Mouse (Mus musculus) kidney, postnatal 14 days (tissue): ENCODE results near the gene Ppp4r4.
"Not testable (repeated sequence)": the region's sequence is repeated elsewhere in the genome, so short reads cannot be mapped to it uniquely, and the experiment has no call there.

Experiments
- DNase-seq: peaks from one replicate; pipeline ENCODE4 v3.0.0; 2022; ENCODE audit warnings: mixed read lengths

The Ppp4r4 gene

DNA sequence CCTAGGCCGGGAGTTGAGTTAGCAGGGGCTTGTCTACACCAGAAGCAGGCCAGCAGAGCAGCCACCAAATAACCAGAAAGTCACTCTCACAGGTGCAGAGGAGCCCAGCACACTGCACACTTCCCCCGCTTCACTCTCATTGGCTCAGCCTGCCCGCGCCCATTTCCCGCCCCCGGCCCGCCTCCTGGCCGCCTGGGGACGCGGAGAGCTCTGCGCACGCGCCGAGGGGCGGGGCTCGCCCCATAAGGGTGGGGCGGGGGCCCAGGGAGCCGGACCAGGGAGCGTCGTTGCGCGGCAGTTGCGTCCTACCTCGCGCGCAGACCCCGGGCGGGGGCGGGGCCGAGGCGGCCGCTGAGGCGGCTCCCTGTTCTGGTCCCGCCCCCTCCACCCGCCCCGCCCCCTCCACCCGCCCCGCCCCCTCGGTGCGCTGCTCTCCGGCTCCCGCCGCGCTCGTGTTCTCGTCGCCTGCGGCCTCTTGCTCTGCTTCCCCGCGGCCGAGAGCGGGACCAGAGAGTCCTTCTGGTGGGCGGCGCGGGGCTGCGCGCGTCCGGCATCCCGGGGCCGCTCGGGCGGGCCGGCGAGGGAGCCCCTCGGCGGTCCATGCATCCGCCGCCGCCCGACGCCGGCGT, at the start of gene Ppp4r4:
TSS of gene Ppp4r4 (plus strand) at position 264 of the 629 bp plus-strand sequence.
- peak; percentile 96 for DNase-seq

GRCm38 (mm10) chr12:103482781-103483180, 49.3 kb upstream of the Ppp4r4 start:
- DNase-seq: no peak

DNA sequence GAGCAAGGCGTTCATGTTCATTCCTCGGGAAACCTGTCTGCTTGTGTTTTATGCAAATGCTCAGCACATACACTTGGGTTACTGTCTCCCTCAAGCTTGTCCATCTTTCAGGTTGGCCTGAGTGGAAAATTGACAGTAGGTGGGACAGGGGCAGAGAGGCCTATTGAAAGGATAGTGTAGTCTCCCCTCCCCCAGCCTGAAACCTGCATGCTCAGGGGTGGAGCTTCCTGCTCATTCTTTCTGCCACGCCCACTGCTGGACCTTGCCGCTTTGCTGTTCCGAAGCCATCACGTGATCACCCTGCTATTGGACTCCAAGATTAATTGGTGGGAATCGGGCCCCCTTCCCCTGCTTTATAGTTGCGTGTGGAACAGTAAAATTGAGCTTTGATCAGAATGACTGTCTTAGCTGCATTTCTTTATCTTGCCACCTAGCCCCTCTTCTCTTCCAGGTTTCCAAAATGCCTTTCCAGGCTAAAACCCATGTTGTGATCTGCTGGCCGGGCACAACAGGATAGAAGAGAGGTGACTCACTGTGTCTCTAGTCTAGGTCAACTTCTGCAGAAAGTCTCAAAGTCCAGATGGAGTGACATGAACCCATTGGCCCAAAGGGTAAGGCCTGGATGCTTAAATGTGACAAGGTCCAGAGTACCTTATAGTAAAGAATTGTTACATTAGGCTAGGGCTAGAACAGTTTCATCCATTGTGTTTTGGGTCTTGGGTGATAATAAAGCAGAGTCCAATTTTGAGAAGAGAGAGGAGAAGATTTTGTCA, 47.7 kb upstream of the Ppp4r4 start:
- not testable (repeated sequence) for DNase-seq

DNA sequence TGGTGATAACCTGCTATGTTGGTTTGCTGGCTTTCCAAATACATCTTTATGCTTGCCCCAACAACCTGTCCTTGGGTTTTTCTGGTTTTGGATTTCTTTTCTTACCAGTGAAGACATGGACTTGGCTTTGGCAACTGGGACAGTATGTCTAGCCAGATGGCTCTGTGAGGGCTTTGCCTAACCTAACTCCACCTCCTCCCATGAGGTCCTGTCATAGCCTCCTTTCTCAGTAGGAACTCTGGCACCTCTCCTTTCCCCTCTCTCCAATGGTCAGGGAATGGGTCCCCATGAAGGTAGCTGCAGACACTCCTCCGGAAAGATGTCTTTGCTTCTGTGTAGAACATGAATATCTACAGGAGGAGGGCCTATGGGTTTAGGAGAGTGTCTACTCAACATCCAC, 45.4 kb upstream of the Ppp4r4 start:
- DNase-seq: no peak

GRCm38 (mm10) chr12:103487276-103487675, 44.8 kb upstream of the Ppp4r4 start:
- no peak for DNase-seq

DNA sequence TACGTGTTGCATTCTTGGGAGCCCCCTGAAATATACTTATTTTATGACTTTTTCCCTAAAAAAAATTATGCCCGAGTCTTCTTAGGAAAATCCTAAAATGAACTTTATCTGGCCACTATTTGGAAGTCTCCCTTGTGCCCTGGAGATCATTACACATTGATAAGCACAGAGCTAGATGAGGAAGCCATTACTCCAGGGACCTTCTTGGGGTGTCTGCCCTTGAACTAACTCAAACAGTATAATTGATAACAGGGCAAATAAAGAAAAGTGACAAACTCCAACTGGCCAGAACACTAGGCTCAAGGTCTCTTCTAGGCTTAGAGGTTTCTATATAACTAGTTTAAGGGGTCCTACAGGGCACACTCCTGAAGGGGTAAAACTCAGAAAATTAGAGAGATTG, 44.3 kb upstream of the Ppp4r4 start:
- DNase-seq: no peak

GRCm38 (mm10) chr12:103491091-103491730, 40.9 kb upstream of the Ppp4r4 start:
- no peak for DNase-seq

DNA sequence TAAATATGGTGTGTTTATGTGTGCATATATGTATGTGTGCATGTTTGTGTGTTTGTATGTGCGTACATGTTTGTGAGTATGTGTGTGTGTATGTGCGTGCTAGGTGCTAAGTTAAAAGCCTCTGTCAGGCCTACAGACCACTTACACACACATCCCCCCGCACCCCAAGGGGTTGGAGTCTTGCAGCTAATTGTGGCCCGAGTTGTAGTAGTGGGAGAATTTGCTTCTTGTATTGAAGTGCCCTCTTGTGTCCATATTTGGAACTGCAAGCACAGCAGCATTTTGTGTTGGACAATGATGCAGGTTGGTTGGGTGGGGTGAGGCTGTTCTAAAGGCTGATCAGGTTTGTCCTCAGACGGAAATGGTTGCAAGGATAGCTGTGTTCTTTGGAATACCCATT, 39.3 kb upstream of the Ppp4r4 start:
- peak; percentile 79 for DNase-seq

GRCm38 (mm10) chr12:103494486-103494885, 37.6 kb upstream of the Ppp4r4 start:
- peak; percentile 52 for DNase-seq

GRCm38 (mm10) chr12:103498768-103499167, 33.3 kb upstream of the Ppp4r4 start:
- DNase-seq: no peak

- DNase-seq: no peak
Measured at GRCm38 (mm10) chr12:103499261-103499660, 32.8 kb upstream of the Ppp4r4 start.

DNA sequence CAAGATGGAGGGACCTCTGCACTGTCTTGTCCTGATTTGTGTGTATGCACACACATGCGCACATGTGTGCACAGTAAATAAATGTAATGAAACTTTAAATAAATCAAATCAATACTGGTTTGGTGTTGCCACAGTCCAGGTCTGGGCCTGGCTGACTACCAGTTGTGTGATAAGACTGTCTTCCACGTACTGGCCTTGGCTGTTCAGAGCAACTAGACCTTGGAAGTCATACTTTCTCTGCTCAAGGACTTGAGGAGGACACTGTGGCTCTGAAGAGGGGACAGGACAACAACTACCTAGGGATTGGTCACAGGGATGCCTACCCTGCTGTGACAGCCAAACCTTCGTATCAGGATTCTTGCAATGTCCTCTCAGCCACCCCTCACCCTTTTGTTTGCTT, 28.8 kb upstream of the Ppp4r4 start:
- no peak for DNase-seq

GRCm38 (mm10) chr12:103504402-103504801, 27.7 kb upstream of the Ppp4r4 start:
- DNase-seq: no peak

DNA sequence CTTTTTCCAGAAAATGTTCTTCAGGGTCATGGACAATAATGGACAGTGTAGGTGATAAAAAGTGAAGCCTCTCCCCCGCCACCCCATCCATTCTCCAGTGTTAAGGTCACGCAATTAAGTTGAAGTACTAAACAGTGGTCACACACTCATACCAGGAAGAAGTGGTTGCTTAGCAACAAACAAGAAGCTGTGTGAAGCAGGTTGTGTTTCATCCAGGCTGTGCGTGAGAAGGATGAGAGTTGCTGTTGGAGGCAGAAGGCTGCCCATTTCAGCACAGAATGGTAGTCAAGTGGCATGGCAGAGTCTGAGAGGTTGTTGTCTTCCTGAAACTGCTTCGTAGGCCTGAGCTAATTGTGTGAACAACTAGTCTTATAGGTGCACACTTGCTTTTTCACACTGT, 23.7 kb upstream of the Ppp4r4 start:
- no peak for DNase-seq

GRCm38 (mm10) chr12:103509893-103510292, 22.2 kb upstream of the Ppp4r4 start:
- DNase-seq: no peak

DNA sequence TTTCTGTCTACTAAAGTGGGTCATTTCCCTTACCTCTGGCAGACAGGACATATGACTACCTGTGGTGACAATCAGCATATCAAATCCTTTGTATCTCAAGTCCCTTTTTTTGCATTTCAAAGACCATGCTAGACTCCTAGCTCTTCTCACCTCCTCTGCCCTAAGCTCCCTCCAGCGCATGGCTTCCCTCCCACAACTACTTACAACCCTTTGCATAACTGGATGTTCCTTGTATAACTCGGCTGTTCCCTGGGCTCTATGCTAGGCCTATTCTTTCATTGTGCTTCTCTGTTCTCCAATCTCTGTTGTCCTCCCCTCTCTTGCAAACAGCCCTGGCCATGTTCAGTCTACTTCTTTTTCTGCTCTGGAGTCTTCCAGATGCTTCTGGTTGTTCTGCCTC, 20.5 kb upstream of the Ppp4r4 start:
- no peak for DNase-seq

DNA sequence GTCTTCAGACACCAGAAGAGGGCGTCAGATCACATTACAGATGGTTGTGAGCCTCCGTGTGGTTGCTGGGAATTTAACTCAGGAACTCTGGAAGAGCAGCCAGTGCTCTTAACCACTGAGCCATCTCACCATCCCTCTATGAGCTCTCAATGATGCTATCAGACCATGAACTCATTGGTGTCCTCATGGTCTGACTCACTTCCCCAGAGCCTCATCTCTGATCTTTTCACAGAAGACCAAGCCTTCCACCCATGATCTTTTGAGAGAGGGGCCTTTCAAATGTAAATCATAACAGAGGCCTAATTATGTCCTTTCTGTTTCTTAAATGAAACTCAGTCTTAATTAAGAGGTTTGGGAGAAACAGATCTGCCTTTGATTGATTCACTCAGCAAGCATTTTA, 19.0 kb upstream of the Ppp4r4 start:
- DNase-seq: no peak

DNA sequence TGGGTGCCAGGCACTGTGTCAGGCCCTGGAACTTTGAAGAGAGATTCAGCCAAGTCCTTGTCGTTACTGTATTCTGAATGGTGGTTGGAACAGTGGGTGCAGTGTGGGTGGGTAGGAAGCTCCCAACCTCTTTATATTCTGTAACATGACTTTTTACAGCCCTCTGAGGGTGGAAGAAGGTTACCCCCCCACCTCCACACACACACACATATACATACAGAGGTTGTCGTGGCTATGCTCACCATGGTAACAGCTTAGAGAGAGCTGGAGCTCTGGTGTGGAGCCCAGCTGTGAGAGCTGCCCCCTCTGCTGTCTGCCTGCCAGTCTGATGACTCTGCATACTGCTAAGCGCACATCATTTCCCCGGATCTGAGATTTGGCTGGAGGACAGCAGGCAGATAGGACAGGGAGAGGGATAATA, 18.6 kb upstream of the Ppp4r4 start:
- no peak for DNase-seq

DNA sequence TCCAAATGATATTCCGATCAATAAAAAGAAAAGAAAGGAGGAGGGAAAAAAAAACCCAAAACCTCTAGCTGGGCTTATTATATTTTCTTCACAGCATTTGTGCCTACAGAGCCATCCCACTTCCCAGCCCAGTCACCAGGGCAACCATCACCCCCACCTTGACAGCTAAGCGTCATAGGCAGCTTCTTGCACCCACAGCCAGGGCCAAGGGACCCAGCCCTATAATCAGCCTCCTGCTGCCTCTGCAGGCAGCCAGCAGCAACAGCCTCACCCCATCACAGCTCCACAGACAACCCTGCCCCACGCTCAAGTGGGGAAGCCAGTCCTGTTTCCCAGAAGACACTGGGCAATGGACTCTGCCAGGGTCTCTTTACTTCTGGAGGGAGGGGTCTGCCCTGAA, 17.7 kb upstream of the Ppp4r4 start:
- DNase-seq: no peak

- no peak for DNase-seq
Measured at GRCm38 (mm10) chr12:103515638-103516037, 16.4 kb upstream of the Ppp4r4 start.

GRCm38 (mm10) chr12:103518640-103519039, 13.4 kb upstream of the Ppp4r4 start:
- DNase-seq: no peak

GRCm38 (mm10) chr12:103530596-103530995, 1.5 kb upstream of the Ppp4r4 start:
- DNase-seq: no peak

GRCm38 (mm10) chr12:103532649-103533395, 739 bp downstream of the Ppp4r4 start:
- peak; percentile 24 for DNase-seq
